ENCODE assay signal across 17 mouse cellular contexts in genomic region chr17:60761100-60761499, GRCm38 (mm10).
A peak's percentile ranks its signal among the peaks of the same experiment; 100 is the strongest.
DNase-seq lines count a peak whose midpoint lies in the region.
"Had no signal": no experiment of that assay in that cellular context is flagged by ENCODE, and none has a peak within 500 bp of the region (broad histone marks: within the 10 kb centered on the region; RNA-seq: fewer than 3 reads in every experiment).

No protein-coding gene starts in this region.

- DNase-seq in cerebellum, postnatal 10 days, result peak; percentile 3 to 14
- DNase-seq in cerebellum, adult 11 months, result no peak
- DNase-seq in layer of hippocampus, adult 9-11 months, result peak; percentile 7
- no peak for DNase-seq in layer of hippocampus, adult 9-10 months (ENCODE audit: low spot score)
- DNase-seq in right cerebral cortex, postnatal 14 days, result peak; percentile 3
- no peak for DNase-seq in right cerebral cortex, adult 2 months (ENCODE audit: low spot score in 2 of 2)
- no peak for DNase-seq in spleen, postnatal 10 days (ENCODE audit: low spot score in 2 of 2)
- DNase-seq in gastrocnemius, postnatal 36 days, result no peak
- DNase-seq: adrenal gland, postnatal 10 days; cerebellum, adult 9-11 months; heart, postnatal 4 days; kidney, adult 8-10 months; kidney, postnatal 10 days; liver; lung, postnatal 36 days; thymus, adult 2 months; thymus, postnatal 4 days had no signal

- intact Hi-C loops in gastrocnemius, postnatal 36 days (cut with DNase I), result no loop called here

Comparison
In these comparisons a context has a peak if more than half of its experiments do, and no peak if none do; other contexts are left out.
1. DNase-seq: peak in cerebellum, postnatal 10 days (2 of 2), layer of hippocampus, adult 9-11 months (single experiment) and right cerebral cortex, postnatal 14 days (single experiment); none in cerebellum, adult 11 months (single experiment), layer of hippocampus, adult 9-10 months (single experiment), right cerebral cortex, adult 2 months (0 of 2), spleen, postnatal 10 days (0 of 2) and gastrocnemius, postnatal 36 days (0 of 2).